Mouse (Mus musculus) lung, adult 2 months (tissue): ENCODE data around the gene Fmnl2.

Source experiments
- CTCF ChIP-seq: fragments of 200-500 bp; IDR thresholded peaks from 2 replicates; pipeline ENCODE4 v1.5.1; 2011; ENCODE audit warnings: mild to moderate bottlenecking, low read length, control low read depth; ENCODE audit not compliant: insufficient read depth
- POLR2A ChIP-seq: fragments of 200-500 bp; IDR thresholded peaks from 2 replicates; pipeline ENCODE4 v1.6.1; 2011; ENCODE audit warnings: low read depth, mild to moderate bottlenecking, control low read depth, low read length, borderline replicate concordance; ENCODE audit errors: extremely low read depth

- TF ChIP-seq POLR2A (no peak), CTCF (no peak)
These were observed 17.1 kb downstream of the Fmnl2 start for GRCm38 (mm10) chr2:52874721-52875120.
